Mouse (Mus musculus) neutrophil, adult 83 days (primary cell): Measurements from ENCODE around the gene Ripk3. TPM values are rescaled to one million over a fixed set of nuclear protein-coding genes. Genes with fewer than 3 reads are reported as not detected.

Experiments
- total RNA-seq, 2 experiments: library from RNA; stranded (reverse); gene quantifications; one replicate each; pipeline ENCODE4 v1.2.4; 2023

Gene Ripk3
- 10 to 100 TPM; 32.4 to 37.6 TPM for total RNA-seq

GRCm38 (mm10) chr14:55788256-55789050 is at the start of gene Ripk3:
Ripk3 (minus strand) TSS chr14:55788865.

GRCm38 (mm10) chr14:55822991-55823762 is 34.5 kb upstream of the Ripk3 start, which contains the start of gene Nfatc4:
Nfatc4 (plus strand) TSS chr14:55823144.

DNA sequence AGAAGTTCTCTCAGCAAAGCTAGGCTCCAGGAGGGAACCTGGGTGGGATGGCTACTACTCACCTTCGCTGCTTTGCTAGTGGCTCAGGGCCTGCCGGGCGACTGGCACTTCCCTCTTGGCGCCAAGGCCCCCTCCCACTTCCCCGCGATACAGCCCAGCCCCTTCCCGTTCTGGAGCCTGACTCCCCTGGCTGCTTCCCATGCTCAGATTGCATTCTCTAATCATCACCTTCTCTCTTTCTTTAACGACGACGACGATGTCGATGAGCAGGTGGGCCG is 4.8 kb downstream of the Ripk3 start, which contains the start of gene Adcy4:
Gene Adcy4, minus strand, starts transcription at position 138 of the 278 bp plus-strand sequence.

GRCm38 (mm10) chr14:55765696-55766095 is 23.0 kb downstream of the Ripk3 start, which contains the start of gene Ltb4r1:
Ltb4r1 (plus strand) TSS chr14:55765962.

DNA sequence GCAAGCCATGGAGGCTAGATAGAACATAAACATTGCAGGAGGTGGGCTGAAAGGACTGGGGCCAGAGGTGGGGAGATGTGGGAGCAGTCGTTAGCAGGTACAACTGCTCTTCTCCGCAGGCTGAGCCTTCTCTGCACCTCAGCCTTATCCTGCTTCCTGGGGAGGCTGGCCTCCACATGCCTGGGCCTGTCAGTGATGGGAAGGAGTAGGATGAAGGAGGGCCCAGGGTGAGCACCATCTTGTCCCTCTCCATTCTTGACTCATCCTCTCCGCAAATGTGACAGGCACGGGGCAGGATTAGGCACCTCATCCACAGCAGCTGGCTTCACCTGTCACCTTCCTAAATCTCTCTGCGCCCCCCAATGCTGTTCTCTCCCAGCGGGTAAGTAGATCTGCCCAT is 27.5 kb downstream of the Ripk3 start, which contains the start of gene Ltb4r2:
Gene Ltb4r2, plus strand, starts transcription at position 266 of the 400 bp plus-strand sequence.

DNA sequence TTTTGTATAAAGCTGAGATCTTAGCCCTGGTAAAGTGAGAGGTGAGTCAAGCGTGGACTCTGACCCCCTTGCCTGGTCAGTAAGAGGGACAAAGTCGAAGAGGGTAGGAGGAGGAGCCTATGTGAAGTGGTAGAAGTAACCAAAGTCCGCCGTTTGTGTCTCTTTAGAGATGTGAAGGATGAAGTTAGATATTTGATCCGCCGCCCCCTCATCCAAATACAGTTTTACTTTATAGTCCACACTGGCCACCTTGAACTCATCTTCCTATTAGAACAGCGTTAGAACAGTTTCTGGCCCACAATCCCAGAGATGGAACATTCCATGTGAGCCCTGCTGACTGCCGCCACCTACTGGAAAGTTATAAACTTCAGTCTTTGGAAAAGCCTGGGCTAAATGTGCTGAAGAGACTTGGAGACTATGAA is 30.3 kb downstream of the Ripk3 start, which contains the start of gene Cideb:
Gene Cideb, minus strand, starts transcription at position 96 of the 422 bp plus-strand sequence.

GRCm38 (mm10) chr14:55745180-55745860 is 43.3 kb downstream of the Ripk3 start, which contains the start of the genes Dhrs1 and Nop9:
Dhrs1 (minus strand) TSS chr14:55745690.
Nop9 (plus strand) TSS chr14:55745693.

Other genes starting within 250 kb of the Ripk3 start
- 10 to 100 TPM; 28.8 to 36.8 TPM for gene Pck2, start 248.6 kb downstream of the Ripk3 start, total RNA-seq
- 10 to 100 TPM; 48.3 to 50.3 TPM for gene Dcaf11, start 228.9 kb downstream of the Ripk3 start, total RNA-seq
- gene A730061H03Rik, start 228.5 kb downstream of the Ripk3 start, total RNA-seq: 10 to 100 TPM in 1 of 2 experiments, 1 to 10 TPM in 1; 8.6 to 10.4 TPM
- gene Fitm1, start 213.2 kb downstream of the Ripk3 start, total RNA-seq: not detected
- 100 to 1,000 TPM; 144 to 155 TPM for gene Psme1, start 210.7 kb downstream of the Ripk3 start, total RNA-seq
- 1 to 10 TPM; 4.9 to 6.6 TPM for gene Emc9, start 203.6 kb downstream of the Ripk3 start, total RNA-seq
- 100 to 1,000 TPM; 191 to 193 TPM for gene Psme2, start 197.8 kb downstream of the Ripk3 start, total RNA-seq
- 10 to 100 TPM; 51.6 to 55.7 TPM for gene Rnf31, start 197.2 kb downstream of the Ripk3 start, total RNA-seq
- gene Irf9, start 185.3 kb downstream of the Ripk3 start, total RNA-seq: 10 to 100 TPM; 41.1 to 56.8 TPM
- 1 to 10 TPM; 1.2 to 3.1 TPM for gene Rec8, start 170.8 kb downstream of the Ripk3 start, total RNA-seq
- 10 to 100 TPM; 12.2 to 12.4 TPM for gene Ipo4, start 152.9 kb downstream of the Ripk3 start, total RNA-seq
- 1 to 10 TPM in 1 of 2 experiments, under 1 TPM in 1; 0.31 to 1.2 TPM for gene Gm49378, start 151.0 kb downstream of the Ripk3 start, total RNA-seq
- gene Tm9sf1, start 145.1 kb downstream of the Ripk3 start, total RNA-seq: 10 to 100 TPM; 34.3 to 37.8 TPM
- 1 to 10 TPM; 2.0 to 3.4 TPM for gene Tssk4, start 138.7 kb downstream of the Ripk3 start, total RNA-seq
- gene Mdp1, start 128.4 kb downstream of the Ripk3 start, total RNA-seq: 10 to 100 TPM; 15.9 TPM
- 10 to 100 TPM; 14.6 to 15.9 TPM for gene Gmpr2, start 116.9 kb downstream of the Ripk3 start, total RNA-seq
- 100 to 1,000 TPM; 178 to 185 TPM for gene Nedd8, start 116.7 kb downstream of the Ripk3 start, total RNA-seq
- gene Tinf2, start 107.0 kb downstream of the Ripk3 start, total RNA-seq: 10 to 100 TPM; 60.2 to 61.1 TPM
- 1 to 10 TPM; 1.3 to 2.2 TPM for gene Tgm1, start 74.9 kb downstream of the Ripk3 start, total RNA-seq
- gene Rabggta, start 66.6 kb downstream of the Ripk3 start, total RNA-seq: 10 to 100 TPM; 21.0 to 23.4 TPM
- gene Dhrs1, start 43.2 kb downstream of the Ripk3 start, total RNA-seq: 10 to 100 TPM; 57.3 to 62.3 TPM
- 10 to 100 TPM; 14.8 to 20.7 TPM for gene Nop9, start 43.2 kb downstream of the Ripk3 start, total RNA-seq
- under 1 TPM; 0.33 to 0.57 TPM for gene Cideb, start 30.4 kb downstream of the Ripk3 start, total RNA-seq
- gene Ltb4r2, start 27.4 kb downstream of the Ripk3 start, total RNA-seq: under 1 TPM; 0.55 to 0.61 TPM
- 100 to 1,000 TPM; 205 to 213 TPM for gene Ltb4r1, start 22.9 kb downstream of the Ripk3 start, total RNA-seq
- gene Adcy4, start 4.8 kb downstream of the Ripk3 start, total RNA-seq: under 1 TPM; 0.29 to 0.77 TPM
- gene Nfatc4, start 34.3 kb upstream of the Ripk3 start, total RNA-seq: not detected
- gene Nynrin, start 65.1 kb upstream of the Ripk3 start, total RNA-seq: 1 to 10 TPM; 2.9 to 4.2 TPM
- 1 to 10 TPM in 1 of 2 experiments, under 1 TPM in 1; 0.53 to 1.3 TPM for gene Cbln3, start 95.5 kb upstream of the Ripk3 start, total RNA-seq
- 10 to 100 TPM; 62.4 to 74.0 TPM for gene Khnyn, start 96.1 kb upstream of the Ripk3 start, total RNA-seq
- 1 to 10 TPM; 1.9 to 2.5 TPM for gene Sdr39u1, start 111.4 kb upstream of the Ripk3 start, total RNA-seq
- gene Cma1, start 155.8 kb upstream of the Ripk3 start, total RNA-seq: not detected
- not detected for gene Cma2, start 162.1 kb upstream of the Ripk3 start, total RNA-seq
- gene Mcpt1, start 229.1 kb upstream of the Ripk3 start, total RNA-seq: not detected
- gene Mcpt9, start 241.6 kb upstream of the Ripk3 start, total RNA-seq: not detected